Mouse (Mus musculus): ENCODE measurements at regions not wholly inside any gene's neighbourhood (a gene's known extent, or its start where the extent isn't known, plus 50 kb on each side); places are given as distances from the start of the nearest gene placed in this dataset.

GRCm38 (mm10) chr7:74928226-74928927 lies 373.8 kb upstream of the Slco3a1 start:
- Histone ChIP-seq H3K9me3 (ENCODE audit: control insufficient read depth, low read length) (no peaks in the 10 kb centered on the region), H3K27me3 (replicated peaks; ENCODE audit: control insufficient read depth, insufficient read depth, low read length) (no peaks in the 10 kb centered on the region), H3K4me3 (ENCODE audit: low read depth, low read length) (no peak overlapping the region), H3K27ac (ENCODE audit: low read depth, low read length) (peak overlapping the region; percentile 9; the same call in 1 of the 2 replicates), H3K4me1 (replicated peaks; ENCODE audit: control insufficient read depth, insufficient read depth, low read length) (peaks cover 11% of the 10 kb centered on the region), H3K36me3 (ENCODE audit: control insufficient read depth, insufficient read depth, low read length) (no peaks in the 10 kb centered on the region), H3K4me2 (peak overlapping the region; percentile 55), H3K9ac (ENCODE audit: low read depth, low read length) (no peak overlapping the region)
- DNase-seq (ENCODE audit: low spot score) (no peak), ATAC-seq (replicated peaks; ENCODE audit: low FRiP score) (peak; percentile 90)
- WGBS: 29% methylated on average over 6 of the region's 6 CpGs

- H3K4me2 ChIP-seq: no peak overlapping the region
- WGBS: 77% methylated on average over 2 of the region's 2 CpGs
Observed at GRCm38 (mm10) chr7:74926729-74927128, 372.1 kb upstream of the Slco3a1 start.

DNA sequence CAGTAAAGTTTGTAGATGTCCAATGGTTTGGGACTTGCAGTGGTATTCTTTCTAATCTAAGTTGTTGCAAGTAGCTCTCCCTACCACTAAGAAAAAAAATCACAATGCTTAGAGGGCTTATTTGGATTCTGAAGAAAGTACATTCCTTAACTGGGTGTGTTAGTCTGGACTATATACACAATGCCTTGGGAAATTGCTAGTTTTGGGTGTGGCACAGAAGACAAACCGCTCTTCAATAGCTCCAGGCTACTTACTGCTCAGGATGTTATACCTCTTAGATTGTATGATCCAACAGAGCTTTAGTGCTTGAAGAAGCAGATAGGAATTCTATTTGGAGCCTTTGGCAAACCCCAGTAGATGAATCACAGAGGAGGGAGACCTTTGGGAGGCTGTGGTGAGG lies 369.6 kb upstream of the Slco3a1 start:
- DNase-seq (ENCODE audit: low spot score): no peak
- no peak overlapping the region for H3K27ac ChIP-seq (ENCODE audit: low read depth, low read length)
- no peak for ATAC-seq (replicated peaks; ENCODE audit: low FRiP score)
- no peaks in the 10 kb centered on the region for H3K9me3 ChIP-seq (ENCODE audit: control insufficient read depth, low read length)
- H3K4me3 ChIP-seq (ENCODE audit: low read depth, low read length): no peak overlapping the region
- WGBS: 84% methylated on average over 1 of the region's 1 CpGs
- peaks cover 4% of the 10 kb centered on the region for H3K4me1 ChIP-seq (replicated peaks; ENCODE audit: control insufficient read depth, insufficient read depth, low read length)
- H3K9ac ChIP-seq (ENCODE audit: low read depth, low read length): no peak overlapping the region
- H3K4me2 ChIP-seq: no peak overlapping the region
- no peaks in the 10 kb centered on the region for H3K27me3 ChIP-seq (replicated peaks; ENCODE audit: control insufficient read depth, insufficient read depth, low read length)
- no peaks in the 10 kb centered on the region for H3K36me3 ChIP-seq (ENCODE audit: control insufficient read depth, insufficient read depth, low read length)

More at GRCm38 (mm10) chr7:74926729-74927128, 372.1 kb upstream of the Slco3a1 start:
- Histone ChIP-seq H3K4me3 (ENCODE audit: low read depth, low read length) (no peak overlapping the region), H3K27me3 (replicated peaks; ENCODE audit: control insufficient read depth, insufficient read depth, low read length) (no peaks in the 10 kb centered on the region), H3K9ac (ENCODE audit: low read depth, low read length) (no peak overlapping the region), H3K27ac (ENCODE audit: low read depth, low read length) (no peak overlapping the region), H3K4me1 (replicated peaks; ENCODE audit: control insufficient read depth, insufficient read depth, low read length) (peaks cover 11% of the 10 kb centered on the region), H3K36me3 (ENCODE audit: control insufficient read depth, insufficient read depth, low read length) (no peaks in the 10 kb centered on the region), H3K9me3 (ENCODE audit: control insufficient read depth, low read length) (no peaks in the 10 kb centered on the region)
- ATAC-seq (replicated peaks; ENCODE audit: low FRiP score) (no peak), DNase-seq (ENCODE audit: low spot score) (no peak)

DNA sequence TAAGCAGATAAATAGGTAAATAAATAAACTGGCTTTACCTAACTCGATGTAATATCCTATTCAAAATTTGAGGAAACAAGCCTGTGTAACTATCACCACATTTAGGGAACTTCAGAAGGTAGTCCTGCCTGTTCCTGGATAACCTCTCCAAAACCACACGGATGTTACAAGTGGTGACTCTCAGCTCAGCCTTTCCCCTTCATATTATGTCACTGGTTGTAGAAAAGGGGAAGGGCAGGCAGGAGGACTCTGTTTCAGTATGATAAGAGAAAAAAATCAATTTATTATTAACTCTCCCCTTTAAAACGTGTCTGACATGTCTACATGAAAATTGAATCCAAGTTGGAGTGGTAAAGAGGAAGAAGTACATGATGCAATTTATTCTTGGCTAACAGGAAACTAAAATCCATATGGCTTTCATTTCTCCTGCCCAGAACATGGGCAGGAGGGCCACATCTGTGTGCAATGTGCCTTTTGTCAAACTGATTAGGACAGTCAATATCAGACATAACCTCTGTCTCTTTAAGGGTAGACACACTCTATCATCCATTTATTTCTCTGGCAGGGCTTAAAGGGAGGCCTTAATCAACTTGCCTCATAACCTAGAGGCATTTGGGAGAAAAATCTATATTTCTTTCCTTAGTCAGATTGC lies 353.9 kb upstream of the Slco3a1 start:
- H3K27me3 ChIP-seq (replicated peaks; ENCODE audit: control insufficient read depth, insufficient read depth, low read length): no peaks in the 10 kb centered on the region
- H3K9me3 ChIP-seq (ENCODE audit: control insufficient read depth, low read length): no peaks in the 10 kb centered on the region
- no peak overlapping the region for H3K4me2 ChIP-seq
- DNase-seq (ENCODE audit: low spot score) (no peak), ATAC-seq (replicated peaks; ENCODE audit: low FRiP score) (0 out of 2 replicates have a peak, but pooled peaks have one; percentile 23)
- H3K36me3 ChIP-seq (ENCODE audit: control insufficient read depth, insufficient read depth, low read length): no peaks in the 10 kb centered on the region
- no peaks in the 10 kb centered on the region for H3K4me1 ChIP-seq (replicated peaks; ENCODE audit: control insufficient read depth, insufficient read depth, low read length)
- 29% methylated on average over 3 of the region's 3 CpGs for WGBS
- H3K27ac ChIP-seq (ENCODE audit: low read depth, low read length): no peak overlapping the region
- H3K9ac ChIP-seq (ENCODE audit: low read depth, low read length): no peak overlapping the region
- H3K4me3 ChIP-seq (ENCODE audit: low read depth, low read length): no peak overlapping the region

- Histone ChIP-seq H3K27ac (ENCODE audit: low read depth, low read length) (no peak overlapping the region), H3K4me2 (no peak overlapping the region), H3K4me1 (replicated peaks; ENCODE audit: control insufficient read depth, insufficient read depth, low read length) (no peaks in the 10 kb centered on the region), H3K27me3 (replicated peaks; ENCODE audit: control insufficient read depth, insufficient read depth, low read length) (no peaks in the 10 kb centered on the region), H3K36me3 (ENCODE audit: control insufficient read depth, insufficient read depth, low read length) (no peaks in the 10 kb centered on the region), H3K9ac (ENCODE audit: low read depth, low read length) (no peak overlapping the region), H3K4me3 (ENCODE audit: low read depth, low read length) (no peak overlapping the region), H3K9me3 (ENCODE audit: control insufficient read depth, low read length) (no peaks in the 10 kb centered on the region)
- DNase-seq (ENCODE audit: low spot score): no peak
- no peak for ATAC-seq (replicated peaks; ENCODE audit: low FRiP score)
- WGBS: 41% methylated on average over 1 of the region's 1 CpGs
Observed at GRCm38 (mm10) chr7:74907391-74907790, 352.8 kb upstream of the Slco3a1 start.

GRCm38 (mm10) chr7:74877466-74877865 lies 322.9 kb upstream of the Slco3a1 start:
- ATAC-seq (replicated peaks; ENCODE audit: low FRiP score): no peak
- H3K9ac ChIP-seq (ENCODE audit: low read depth, low read length): no peak overlapping the region
- WGBS: 60% methylated on average over 3 of the region's 3 CpGs
- no peak overlapping the region for H3K4me3 ChIP-seq (ENCODE audit: low read depth, low read length)
- no peak overlapping the region for H3K4me2 ChIP-seq
- H3K36me3 ChIP-seq (ENCODE audit: control insufficient read depth, insufficient read depth, low read length): no peaks in the 10 kb centered on the region
- H3K4me1 ChIP-seq (replicated peaks; ENCODE audit: control insufficient read depth, insufficient read depth, low read length): no peaks in the 10 kb centered on the region
- no peak overlapping the region for H3K27ac ChIP-seq (ENCODE audit: low read depth, low read length)
- H3K9me3 ChIP-seq (ENCODE audit: control insufficient read depth, low read length): no peaks in the 10 kb centered on the region
- H3K27me3 ChIP-seq (replicated peaks; ENCODE audit: control insufficient read depth, insufficient read depth, low read length): no peaks in the 10 kb centered on the region
- no peak for DNase-seq (ENCODE audit: low spot score)

GRCm38 (mm10) chr7:74876667-74877066 lies 322.1 kb upstream of the Slco3a1 start:
- no peak for ATAC-seq (replicated peaks; ENCODE audit: low FRiP score)
- H3K9me3 ChIP-seq (ENCODE audit: control insufficient read depth, low read length): no peaks in the 10 kb centered on the region
- no peaks in the 10 kb centered on the region for H3K4me1 ChIP-seq (replicated peaks; ENCODE audit: control insufficient read depth, insufficient read depth, low read length)
- no peaks in the 10 kb centered on the region for H3K36me3 ChIP-seq (ENCODE audit: control insufficient read depth, insufficient read depth, low read length)
- no peak overlapping the region for H3K4me2 ChIP-seq
- H3K4me3 ChIP-seq (ENCODE audit: low read depth, low read length): no peak overlapping the region
- H3K9ac ChIP-seq (ENCODE audit: low read depth, low read length): no peak overlapping the region
- DNase-seq (ENCODE audit: low spot score): no peak
- H3K27me3 ChIP-seq (replicated peaks; ENCODE audit: control insufficient read depth, insufficient read depth, low read length): no peaks in the 10 kb centered on the region
- 79% methylated on average over 4 of the region's 4 CpGs for WGBS
- no peak overlapping the region for H3K27ac ChIP-seq (ENCODE audit: low read depth, low read length)

- WGBS: 81% methylated on average over 1 of the region's 1 CpGs
- DNase-seq (ENCODE audit: low spot score) (no peak), ATAC-seq (replicated peaks; ENCODE audit: low FRiP score) (no peak)
- H3K36me3 ChIP-seq (ENCODE audit: control insufficient read depth, insufficient read depth, low read length): no peaks in the 10 kb centered on the region
- no peak overlapping the region for H3K27ac ChIP-seq (ENCODE audit: low read depth, low read length)
- no peaks in the 10 kb centered on the region for H3K27me3 ChIP-seq (replicated peaks; ENCODE audit: control insufficient read depth, insufficient read depth, low read length)
- H3K4me1 ChIP-seq (replicated peaks; ENCODE audit: control insufficient read depth, insufficient read depth, low read length): no peaks in the 10 kb centered on the region
- no peak overlapping the region for H3K4me3 ChIP-seq (ENCODE audit: low read depth, low read length)
- H3K4me2 ChIP-seq: no peak overlapping the region
- H3K9ac ChIP-seq (ENCODE audit: low read depth, low read length): no peak overlapping the region
- H3K9me3 ChIP-seq (ENCODE audit: control insufficient read depth, low read length): no peaks in the 10 kb centered on the region
Observed at GRCm38 (mm10) chr7:74870250-74870649, 315.7 kb upstream of the Slco3a1 start.

GRCm38 (mm10) chr7:74862727-74863126 lies 308.1 kb upstream of the Slco3a1 start:
- H3K9ac ChIP-seq (ENCODE audit: low read depth, low read length): no peak overlapping the region
- ATAC-seq (replicated peaks; ENCODE audit: low FRiP score): no peak
- 27% methylated on average over 3 of the region's 3 CpGs for WGBS

More at GRCm38 (mm10) chr7:74862727-74863126, 308.1 kb upstream of the Slco3a1 start:
- no peak overlapping the region for H3K4me2 ChIP-seq
- H3K9me3 ChIP-seq (ENCODE audit: control insufficient read depth, low read length): no peaks in the 10 kb centered on the region
- H3K4me3 ChIP-seq (ENCODE audit: low read depth, low read length): no peak overlapping the region
- no peaks in the 10 kb centered on the region for H3K27me3 ChIP-seq (replicated peaks; ENCODE audit: control insufficient read depth, insufficient read depth, low read length)
- no peak overlapping the region for H3K27ac ChIP-seq (ENCODE audit: low read depth, low read length)
- H3K36me3 ChIP-seq (ENCODE audit: control insufficient read depth, insufficient read depth, low read length): no peaks in the 10 kb centered on the region
- no peaks in the 10 kb centered on the region; the same call in 1 of the 2 replicates for H3K4me1 ChIP-seq (replicated peaks; ENCODE audit: control insufficient read depth, insufficient read depth, low read length)
- DNase-seq (ENCODE audit: low spot score): no peak
